Mouse (Mus musculus) liver, adult 2 months (tissue): ENCODE data around the gene Tsku.
A peak's percentile ranks its signal among the peaks of the same experiment; 100 is the strongest.

Experiments used
- CTCF ChIP-seq: fragments of 200-500 bp; IDR thresholded peaks from 2 replicates; pipeline ENCODE4 v1.5.1; 2011; ENCODE audit warnings: low read depth, low read length, control low read depth
- POLR2A ChIP-seq: fragments of 200-500 bp; IDR thresholded peaks from 2 replicates; pipeline ENCODE4 v1.6.1; 2011; ENCODE audit warnings: low read length, control low read depth; ENCODE audit not compliant: insufficient read depth; ENCODE audit errors: extremely low read depth

DNA sequence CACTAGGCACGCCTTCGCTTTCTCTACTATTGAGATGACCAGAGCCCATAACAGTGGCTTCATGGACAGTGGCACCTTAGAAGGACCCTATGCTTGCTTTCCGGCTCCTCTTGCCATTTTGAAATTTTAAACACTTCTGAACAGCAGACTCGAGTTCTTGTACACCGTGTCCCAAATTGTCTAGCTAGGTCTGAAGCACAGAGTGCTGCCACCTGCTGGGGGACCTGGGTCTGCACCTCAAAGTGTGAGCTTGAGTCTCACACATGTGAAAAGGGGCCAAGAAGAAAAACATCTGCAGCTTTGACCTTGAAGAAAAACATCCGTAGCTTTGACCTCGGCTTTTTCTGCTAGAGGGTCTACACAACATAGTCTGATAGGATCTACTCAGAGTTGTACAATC lies 13.1 kb downstream of the Tsku start:
- TF ChIP-seq POLR2A (no peak), CTCF (peak; percentile 89)
